Mouse (Mus musculus) liver, embryonic 14.5 days (tissue): Measurements from ENCODE around the gene Ttn. TPM values are rescaled to one million over a fixed set of nuclear protein-coding genes. Genes with fewer than 3 reads are reported as not detected.

ENCODE experiments used
- ATAC-seq: fragments of 200-750 bp; cut with Nextera tagmentation; 2 replicates; pipeline ENCODE4 v1.8.0; 2017; ENCODE audit warnings: moderate number of reproducible peaks, mild to moderate bottlenecking, moderate library complexity; ENCODE audit not compliant: insufficient read depth
- DNase-seq, 3 experiments: peaks; one replicate each; pipeline ENCODE4 v3.0.0-alpha.2; 2012 to 2013; ENCODE audit warnings: low read depth in 3 of 3, low spot score in 3 of 3
- H3K27ac ChIP-seq: fragments of 300-500 bp; sonication (generic); 2 replicates; pipeline ENCODE4 v1.5.1; 2014; ENCODE audit warnings: moderate library complexity, mild to moderate bottlenecking, control low read depth, inconsistent platforms
- H3K27me3 ChIP-seq: fragments of 300-500 bp; sonication (generic); 2 replicates; pipeline ENCODE4 v1.6.1; 2014; ENCODE audit warnings: mild to moderate bottlenecking, low read length, moderate library complexity; ENCODE audit not compliant: control insufficient read depth, insufficient read depth
- H3K36me3 ChIP-seq: fragments of 300-500 bp; sonication (generic); replicated peaks from 2 replicates; pipeline ENCODE4 v1.6.1; 2014; ENCODE audit warnings: low read depth; ENCODE audit not compliant: control insufficient read depth, insufficient read depth
- H3K4me1 ChIP-seq, 2 experiments: fragments of 200-500 bp in 1 of 2; fragments of 300-500 bp in 1 of 2; sonication (generic) in 1 of 2; replicated peaks; 2 replicates each; pipeline ENCODE4 v1.6.1; 2012 to 2014; ENCODE audit warnings: antibody characterized with exemption in 1 of 2, inconsistent platforms in 1 of 2, low read length in 1 of 2; ENCODE audit not compliant: control insufficient read depth in 2 of 2, insufficient read depth in 2 of 2
- H3K4me2 ChIP-seq: fragments of 300-500 bp; sonication (generic); 2 replicates; pipeline ENCODE4 v1.6.1; 2014; ENCODE audit warnings: low read depth, mild to moderate bottlenecking, control low read depth, moderate library complexity
- H3K4me3 ChIP-seq, 2 experiments: fragments of 200-500 bp in 1 of 2; fragments of 300-500 bp in 1 of 2; sonication (generic) in 1 of 2; 2 replicates each; pipeline ENCODE4 v1.5.1; 2012 to 2014; ENCODE audit warnings: low read depth in 2 of 2, low read length in 2 of 2, mild to moderate bottlenecking in 2 of 2, control low read depth in 1 of 2, inconsistent platforms in 1 of 2, moderate library complexity in 1 of 2; ENCODE audit not compliant: insufficient read depth in 1 of 2
- H3K9ac ChIP-seq: fragments of 300-500 bp; sonication (generic); replicated peaks from 2 replicates; pipeline ENCODE4 v1.6.1; 2014; ENCODE audit warnings: mild to moderate bottlenecking, control low read depth, moderate library complexity
- H3K9me3 ChIP-seq: fragments of 300-500 bp; sonication (generic); 2 replicates; pipeline ENCODE4 v1.6.1; 2016; ENCODE audit warnings: low read length, mixed read lengths; ENCODE audit not compliant: control insufficient read depth
- CTCF ChIP-seq: IDR thresholded peaks from 2 replicates; pipeline ENCODE4 v1.5.1; 2016; ENCODE audit warnings: antibody characterized with exemption, low read depth, control low read depth
- EP300 ChIP-seq: IDR thresholded peaks from 2 replicates; pipeline ENCODE4 v1.6.1; 2016; ENCODE audit warnings: antibody characterized with exemption, low read depth
- WGBS: fragments of 180-500 bp; shearing (Covaris S2); extraction: QIAGEN DNeasy Blood & Tissue Kit; methylation state at CpG from one replicate; pipeline ENCODE4 v1.1.7; 2014; ENCODE audit not compliant: insufficient replicate concordance; 5-methylcytosine and 5-hydroxymethylcytosine counted together
- polyA plus RNA-seq, 2 experiments: library from polyadenylated mRNA; depleted of rRNA in 1 of 2; stranded (reverse) in 1 of 2; unstranded in 1 of 2; fragments of >200 nt; fragmentation: Nextera tagmentation in 1 of 2; extraction: Ambion mirVana in 1 of 2; gene quantifications; 2 replicates each; pipeline versions ENCODE4 v1.2.1 to v1.2.3; 2012 to 2014

The Ttn gene
- polyA plus RNA-seq, 2 experiments: under 0.01 to 0.13 TPM

DNA sequence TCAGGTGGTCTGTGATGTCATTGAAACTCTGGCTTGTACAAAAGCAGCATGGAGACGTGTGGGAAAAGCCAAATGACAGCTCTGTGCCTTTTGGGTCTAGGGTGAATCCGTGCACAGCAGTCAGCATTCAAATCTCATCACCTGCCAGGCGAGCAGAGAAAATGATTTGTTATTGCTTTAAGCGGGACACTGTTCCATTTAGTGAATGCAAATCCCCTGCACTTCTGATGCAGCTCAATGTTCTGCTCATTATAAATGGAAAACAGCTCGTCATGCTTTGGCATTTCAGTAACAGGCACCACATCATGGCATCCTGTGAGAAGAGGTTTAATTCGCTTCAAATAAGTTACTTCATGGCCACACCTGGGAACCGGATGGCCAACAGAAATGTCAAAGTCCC lies 24.7 kb upstream of the Ttn start:
- ATAC-seq: no peak
- H3K4me3 ChIP-seq: no peak overlapping the region
- no peak overlapping the region for H3K4me2 ChIP-seq
- H3K4me1 ChIP-seq: no peaks in the 10 kb centered on the region
- 57% methylated on average over 7 of the region's 7 CpGs for WGBS
- H3K9me3 ChIP-seq: no peaks in the 10 kb centered on the region
- no peak overlapping the region for H3K27ac ChIP-seq
- no peak overlapping the region for H3K9ac ChIP-seq
- no peaks in the 10 kb centered on the region for H3K36me3 ChIP-seq
- DNase-seq: no peak
- no peaks in the 10 kb centered on the region for H3K27me3 ChIP-seq
- TF ChIP-seq EP300 (no peak), CTCF (no peak)

DNA sequence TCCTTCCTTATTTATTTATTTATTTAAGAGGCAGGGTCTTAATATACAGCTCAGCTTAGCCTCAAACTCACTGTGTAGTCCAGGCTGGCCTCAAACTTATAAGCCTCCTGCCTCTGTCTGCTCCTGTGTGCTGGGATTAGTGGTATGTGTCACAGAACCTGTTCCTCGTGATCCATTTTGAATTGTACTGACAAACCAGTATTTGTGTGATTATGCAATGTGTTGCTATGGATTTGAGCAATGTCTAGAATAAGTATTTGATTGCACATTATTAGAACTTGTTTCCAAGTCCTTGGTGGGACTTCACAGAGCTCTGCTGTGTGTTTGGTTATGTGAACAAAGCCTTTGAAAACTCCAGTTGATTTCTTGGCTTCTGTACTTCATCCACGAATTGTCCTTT lies 20.8 kb upstream of the Ttn start:
- no peaks in the 10 kb centered on the region for H3K4me1 ChIP-seq
- H3K27ac ChIP-seq: no peak overlapping the region
- H3K36me3 ChIP-seq: no peaks in the 10 kb centered on the region
- TF ChIP-seq CTCF (no peak), EP300 (no peak)
- 40% methylated on average over 2 of the region's 2 CpGs for WGBS
- no peak for DNase-seq
- no peak overlapping the region for H3K4me3 ChIP-seq
- no peak overlapping the region for H3K4me2 ChIP-seq
- H3K9ac ChIP-seq: no peak overlapping the region
- no peaks in the 10 kb centered on the region for H3K27me3 ChIP-seq
- no peaks in the 10 kb centered on the region for H3K9me3 ChIP-seq
- no peak for ATAC-seq

DNA sequence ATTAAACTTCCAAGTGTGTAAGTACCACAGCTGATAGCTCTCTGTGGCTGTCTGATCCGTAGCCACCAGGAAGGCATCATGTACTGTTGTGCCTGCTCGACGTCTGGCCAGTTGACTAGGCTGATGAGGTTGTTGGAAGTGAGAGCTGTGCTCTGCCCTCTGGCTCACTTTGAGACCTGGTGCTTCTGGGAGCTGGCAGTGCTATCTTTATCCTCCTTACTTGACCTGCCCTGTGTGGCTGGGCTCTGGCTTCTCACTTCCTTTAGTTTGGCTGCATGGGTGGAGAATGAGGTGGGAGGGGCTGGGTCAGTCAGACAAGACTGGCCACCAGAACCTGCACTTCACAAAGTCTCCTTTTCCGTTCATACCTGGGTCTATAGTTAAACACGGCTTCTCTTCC lies 16.0 kb upstream of the Ttn start:
- H3K4me2 ChIP-seq: no peak overlapping the region
- H3K36me3 ChIP-seq: no peaks in the 10 kb centered on the region
- no peak for TF ChIP-seq CTCF
- TF ChIP-seq EP300: no peak
- H3K27ac ChIP-seq: no peak overlapping the region
- 41% methylated on average over 5 of the region's 5 CpGs for WGBS
- no peak overlapping the region for H3K9ac ChIP-seq
- ATAC-seq (no peak), DNase-seq (no peak)
- H3K4me3 ChIP-seq: no peak overlapping the region
- H3K27me3 ChIP-seq: no peaks in the 10 kb centered on the region
- H3K4me1 ChIP-seq: no peaks in the 10 kb centered on the region
- H3K9me3 ChIP-seq: no peaks in the 10 kb centered on the region

DNA sequence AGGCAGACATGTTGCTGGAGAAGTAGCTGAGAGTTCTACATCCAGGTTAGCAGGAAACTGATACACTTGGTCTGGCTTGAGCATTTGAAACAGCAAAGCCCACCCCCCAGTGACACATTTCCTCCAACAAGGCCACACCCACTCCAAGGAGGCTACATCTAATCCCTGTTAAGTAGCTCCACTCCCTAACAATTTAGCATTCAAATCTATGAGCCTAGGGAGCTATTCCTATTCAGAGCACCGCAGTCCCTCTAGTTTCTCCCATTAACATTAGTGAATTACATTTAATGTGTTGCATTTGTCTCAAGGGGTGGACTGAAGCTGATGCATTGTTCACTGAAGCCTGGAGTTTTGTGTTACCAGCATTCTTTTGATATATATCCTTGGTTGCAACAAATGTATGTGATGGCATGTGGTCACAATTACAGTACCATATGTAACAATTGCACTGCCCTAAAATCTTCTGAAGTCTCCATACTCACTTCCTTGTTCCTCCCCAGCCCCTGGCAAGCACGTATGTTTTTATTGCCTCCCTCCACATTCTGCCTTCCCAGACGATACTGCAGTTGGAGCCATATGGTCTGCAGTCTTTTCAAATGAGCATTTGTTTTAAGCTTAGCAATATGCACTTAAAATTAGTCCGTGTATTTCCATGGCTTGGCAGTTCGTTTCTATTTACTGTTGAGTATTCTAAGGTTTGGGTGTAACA lies 10.3 kb upstream of the Ttn start:
- no peak overlapping the region for H3K4me2 ChIP-seq
- no peak overlapping the region for H3K4me3 ChIP-seq
- H3K4me1 ChIP-seq: no peaks in the 10 kb centered on the region
- ATAC-seq (no peak), DNase-seq (no peak)
- WGBS: 63% methylated on average over 5 of the region's 5 CpGs
- H3K9me3 ChIP-seq: no peaks in the 10 kb centered on the region
- no peaks in the 10 kb centered on the region for H3K36me3 ChIP-seq
- H3K27me3 ChIP-seq: no peaks in the 10 kb centered on the region
- no peak for TF ChIP-seq CTCF
- no peak for TF ChIP-seq EP300
- no peak overlapping the region for H3K9ac ChIP-seq
- no peak overlapping the region for H3K27ac ChIP-seq

DNA sequence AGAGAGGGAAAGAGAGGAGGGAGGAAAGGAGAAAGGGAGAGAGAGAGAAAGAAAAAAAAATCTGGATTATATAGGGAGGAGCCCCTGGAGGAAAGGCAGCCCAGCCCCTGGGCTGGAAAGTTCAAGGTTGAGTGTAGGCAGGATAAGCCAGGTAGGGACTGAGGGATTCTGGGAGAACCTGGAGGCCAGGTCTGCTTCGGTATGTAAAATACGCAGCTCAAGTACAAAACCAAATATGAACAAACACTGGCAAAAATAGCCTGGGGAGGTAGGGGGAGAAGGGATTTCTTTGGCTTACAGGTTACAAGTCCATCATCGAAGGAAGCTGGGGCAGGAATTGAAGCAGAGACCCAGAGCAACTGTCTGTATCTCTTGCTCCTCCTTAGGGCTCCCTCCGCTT lies 5.0 kb upstream of the Ttn start:
- Histone ChIP-seq H3K9me3 (no peaks in the 10 kb centered on the region), H3K36me3 (no peaks in the 10 kb centered on the region), H3K9ac (no peak overlapping the region), H3K4me3 (no peak overlapping the region), H3K4me2 (no peak overlapping the region), H3K27me3 (no peaks in the 10 kb centered on the region), H3K27ac (no peak overlapping the region), H3K4me1 (no peaks in the 10 kb centered on the region)
- ATAC-seq (no peak), DNase-seq (no peak)
- WGBS: 75% methylated on average over 4 of the region's 4 CpGs
- no peak for TF ChIP-seq CTCF
- no peak for TF ChIP-seq EP300
